Mouse (Mus musculus): ENCODE data around the gene C5ar2.

- no peak for TF ChIP-seq CTCF (IDR thresholded peaks at IDR 0.05)
- TF ChIP-seq EP300 (IDR thresholded peaks at IDR 0.05), result no peak
These were observed 30.0 kb downstream of the C5ar2 start for GRCm38 (mm10) chr7:16213986-16214385.

Data from lung, postnatal 0 days (tissue).